Mouse (Mus musculus) splenic B cell, adult 2 months (primary cell): ENCODE data around the gene Phactr4.
A peak's percentile ranks its signal among the peaks of the same experiment; 100 is the strongest.

ENCODE experiments used
- DNase-seq: peaks from one replicate; pipeline ENCODE4 v3.0.0-alpha.2; 2011; ENCODE audit warnings: low read depth, low spot score
- H3K27me3 ChIP-seq: 2 replicates; pipeline ENCODE4 v1.6.1; 2012; ENCODE audit warnings: mild to moderate bottlenecking, low read length, moderate library complexity, mixed read lengths; ENCODE audit not compliant: control insufficient read depth, poor library complexity, insufficient read depth, severe bottlenecking
- H3K36me3 ChIP-seq: 2 replicates; pipeline ENCODE4 v1.6.1; 2012; ENCODE audit warnings: mild to moderate bottlenecking, low read length, moderate library complexity, mixed read lengths; ENCODE audit not compliant: control insufficient read depth, poor library complexity, insufficient read depth, severe bottlenecking

The Phactr4 gene

GRCm38 (mm10) chr4:132421923-132422782, at the start of gene Phactr4:
TSS of gene Phactr4 (minus strand) at chr4:132422489.
- DNase-seq: peak; percentile 84
- no peaks in the 10 kb centered on the region for H3K27me3 ChIP-seq
- no peaks in the 10 kb centered on the region for H3K36me3 ChIP-seq

GRCm38 (mm10) chr4:132469873-132470272, 47.6 kb upstream of the Phactr4 start:
- Histone ChIP-seq H3K27me3 (no peaks in the 10 kb centered on the region), H3K36me3 (no peaks in the 10 kb centered on the region)
- DNase-seq: no peak

DNA sequence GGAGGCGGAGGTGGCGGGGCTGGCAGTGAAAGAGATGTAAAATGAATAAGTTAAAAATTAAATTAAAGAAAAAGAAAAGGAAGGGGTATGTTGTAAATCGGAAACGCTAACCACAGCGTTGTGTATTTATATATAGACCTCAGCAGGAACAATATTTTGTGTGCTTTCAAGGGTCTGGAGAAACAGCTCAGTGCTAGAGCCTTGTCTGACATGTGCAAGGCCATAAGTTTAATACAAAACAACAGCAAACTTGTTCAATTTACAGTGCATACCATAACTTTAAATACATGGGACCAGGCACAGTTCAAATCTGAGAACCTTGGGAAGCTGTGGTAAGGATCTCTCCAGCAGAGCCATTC, 41.9 kb upstream of the Phactr4 start:
- peaks cover 10% of the 10 kb centered on the region for H3K36me3 ChIP-seq
- no peak for DNase-seq
- H3K27me3 ChIP-seq: no peaks in the 10 kb centered on the region; the same call in 1 of the 2 replicates

- Histone ChIP-seq H3K27me3 (no peaks in the 10 kb centered on the region; the same call in 1 of the 2 replicates), H3K36me3 (peaks cover 11% of the 10 kb centered on the region)
- peak; percentile 93 for DNase-seq
These were observed 41.4 kb upstream of the Phactr4 start, which contains the start of gene Med18 for GRCm38 (mm10) chr4:132463430-132464254. TSS of gene Med18 (minus strand) at chr4:132463921.

DNA sequence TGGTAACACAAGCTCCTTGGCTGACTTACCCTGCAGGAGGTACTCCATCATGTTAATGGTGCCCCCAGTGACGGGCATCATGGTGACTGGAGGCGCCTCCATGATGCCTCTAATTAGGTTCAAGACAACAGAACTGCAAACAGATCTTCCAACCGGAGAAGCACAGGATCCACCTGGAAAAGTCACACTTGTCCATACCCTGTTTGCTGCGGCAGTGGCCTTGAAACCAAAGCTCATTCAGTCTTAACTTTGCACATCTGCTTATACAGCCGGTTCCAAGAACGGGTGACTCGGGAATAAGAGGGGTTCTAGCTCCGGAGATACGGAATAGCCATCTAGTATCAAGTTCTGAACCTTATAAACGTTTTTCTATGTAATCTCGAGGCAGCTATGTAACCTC, 40.5 kb upstream of the Phactr4 start:
- peaks cover 11% of the 10 kb centered on the region for H3K36me3 ChIP-seq
- no peak for DNase-seq
- H3K27me3 ChIP-seq: no peaks in the 10 kb centered on the region; the same call in 1 of the 2 replicates

DNA sequence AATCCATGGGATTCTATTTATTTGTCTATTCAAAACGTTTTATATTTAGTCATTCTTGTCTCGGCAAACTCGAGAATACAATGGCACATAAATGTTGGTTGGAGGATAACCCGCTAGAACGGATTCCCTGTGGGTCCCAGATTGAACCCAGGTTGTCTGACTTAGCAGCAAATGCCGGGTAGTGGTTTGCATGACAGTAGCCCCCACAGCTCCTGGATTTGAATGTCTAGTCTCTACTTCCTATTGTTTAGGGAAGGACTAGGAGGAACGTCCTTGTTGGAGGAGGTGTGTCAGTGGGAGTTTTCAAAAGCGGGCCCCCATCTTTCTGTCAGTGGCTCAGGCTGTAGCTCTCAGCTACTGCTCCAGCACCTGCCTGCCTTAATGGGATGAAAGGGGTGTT, 37.9 kb upstream of the Phactr4 start:
- Histone ChIP-seq H3K36me3 (peaks cover 11% of the 10 kb centered on the region), H3K27me3 (no peaks in the 10 kb centered on the region; the same call in 1 of the 2 replicates)
- no peak for DNase-seq

DNA sequence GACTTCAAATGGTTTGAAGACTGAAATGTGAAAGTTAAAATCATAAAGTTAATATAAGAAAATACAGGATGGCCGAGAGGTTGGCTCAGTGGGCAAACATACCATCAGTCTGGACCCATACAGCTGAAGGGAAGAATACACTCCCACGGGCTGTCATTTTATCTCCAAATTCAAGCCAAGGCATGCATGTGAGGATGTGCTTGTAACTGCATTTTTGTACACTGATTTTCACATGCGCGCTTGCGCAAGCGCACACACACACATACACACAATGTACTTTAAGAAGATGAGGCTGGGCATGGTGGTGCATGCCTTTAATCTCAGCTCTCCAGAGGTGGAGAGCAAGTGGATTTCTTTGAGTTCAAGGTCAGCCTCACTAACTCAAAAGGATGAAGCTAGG, 33.3 kb upstream of the Phactr4 start:
- Histone ChIP-seq H3K36me3 (peaks cover 11% of the 10 kb centered on the region), H3K27me3 (no peaks in the 10 kb centered on the region)
- DNase-seq: no peak

DNA sequence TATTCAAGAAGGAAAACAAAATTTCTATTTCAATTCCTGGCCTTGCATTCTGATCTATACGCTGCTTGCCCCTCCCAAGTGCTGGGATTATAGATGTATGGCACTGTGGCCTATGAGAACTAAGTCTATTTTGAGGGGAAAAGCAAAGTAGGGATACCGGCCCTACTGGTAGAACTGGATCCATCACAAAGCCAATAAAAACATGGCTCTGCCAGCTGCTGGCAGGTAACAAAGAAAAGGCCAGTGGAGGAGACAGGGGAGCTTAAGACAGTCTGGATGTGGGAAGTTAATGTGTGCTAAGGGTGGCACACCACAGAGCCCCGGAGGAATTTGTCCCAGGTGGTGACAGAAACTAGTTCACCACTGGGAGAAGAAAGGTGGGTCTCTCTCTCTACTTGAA, 32.9 kb upstream of the Phactr4 start:
- H3K36me3 ChIP-seq: peaks cover 9% of the 10 kb centered on the region
- H3K27me3 ChIP-seq: no peaks in the 10 kb centered on the region
- DNase-seq: no peak

GRCm38 (mm10) chr4:132454216-132454615, 31.9 kb upstream of the Phactr4 start:
- H3K27me3 ChIP-seq: no peaks in the 10 kb centered on the region
- peaks cover 1% of the 10 kb centered on the region; the same call in 1 of the 2 replicates for H3K36me3 ChIP-seq
- DNase-seq: no peak

GRCm38 (mm10) chr4:132449778-132450177, 27.5 kb upstream of the Phactr4 start:
- DNase-seq: no peak
- Histone ChIP-seq H3K36me3 (no peaks in the 10 kb centered on the region), H3K27me3 (no peaks in the 10 kb centered on the region)

DNA sequence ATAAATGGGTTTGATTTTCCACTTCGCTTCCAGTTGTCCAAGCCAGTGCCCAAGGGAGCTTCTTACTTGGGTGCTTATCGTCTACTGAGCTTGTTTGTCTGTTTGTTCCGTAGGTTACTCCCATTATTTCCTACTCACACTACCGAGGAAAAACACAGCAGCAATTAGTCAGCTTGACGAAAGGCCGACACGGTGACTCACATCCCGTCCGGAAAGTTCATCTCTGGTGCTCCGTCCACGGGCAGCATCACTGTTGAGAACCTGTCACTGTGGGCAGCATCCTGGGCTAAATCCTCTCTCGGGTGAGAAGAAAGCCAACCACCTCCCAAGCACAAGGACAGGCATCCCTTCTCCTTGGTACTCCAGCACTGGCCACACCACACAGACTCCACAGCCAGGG, 23.8 kb upstream of the Phactr4 start:
- Histone ChIP-seq H3K36me3 (no peaks in the 10 kb centered on the region), H3K27me3 (no peaks in the 10 kb centered on the region)
- DNase-seq: no peak

DNA sequence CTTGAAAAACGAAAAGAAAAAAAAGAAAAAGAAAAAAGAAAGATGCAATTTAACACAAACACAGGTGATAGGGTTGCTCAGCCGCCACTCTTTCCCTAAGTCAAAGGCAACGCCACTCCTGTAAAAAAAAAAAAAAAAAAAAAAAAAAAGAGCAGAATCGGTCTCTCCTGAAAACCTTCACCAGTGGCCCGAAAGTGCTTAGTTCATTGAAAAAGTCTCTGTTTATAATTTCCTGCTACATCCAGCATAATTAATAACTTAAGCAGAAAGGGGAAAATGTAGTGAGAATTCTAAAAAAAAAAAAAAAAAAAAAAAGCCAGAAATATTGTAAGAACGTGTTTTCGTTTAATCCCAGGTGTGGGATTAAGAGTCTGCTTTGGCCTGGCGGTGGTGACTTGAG, 22.2 kb upstream of the Phactr4 start:
- DNase-seq: no peak
- H3K36me3 ChIP-seq: no peaks in the 10 kb centered on the region

GRCm38 (mm10) chr4:132437857-132438256, 15.6 kb upstream of the Phactr4 start:
- Histone ChIP-seq H3K27me3 (no peaks in the 10 kb centered on the region), H3K36me3 (no peaks in the 10 kb centered on the region)
- DNase-seq: no peak

More for the DNA sequence above, 22.2 kb upstream of the Phactr4 start:
- no peaks in the 10 kb centered on the region for H3K27me3 ChIP-seq

GRCm38 (mm10) chr4:132432717-132433372, 10.6 kb upstream of the Phactr4 start:
- no peaks in the 10 kb centered on the region for H3K27me3 ChIP-seq
- no peaks in the 10 kb centered on the region for H3K36me3 ChIP-seq
- DNase-seq: no peak
